Mouse (Mus musculus): ENCODE data around the gene Zfp94. TPM values are rescaled to one million over a fixed set of nuclear protein-coding genes. Genes with fewer than 3 reads are reported as not detected.
A peak's percentile ranks its signal among the peaks of the same experiment; 100 is the strongest.

The Zfp94 gene
- total RNA-seq (2012; rRNA removed), result 5.4 and 8.0 TPM in 2 replicates

DNA sequence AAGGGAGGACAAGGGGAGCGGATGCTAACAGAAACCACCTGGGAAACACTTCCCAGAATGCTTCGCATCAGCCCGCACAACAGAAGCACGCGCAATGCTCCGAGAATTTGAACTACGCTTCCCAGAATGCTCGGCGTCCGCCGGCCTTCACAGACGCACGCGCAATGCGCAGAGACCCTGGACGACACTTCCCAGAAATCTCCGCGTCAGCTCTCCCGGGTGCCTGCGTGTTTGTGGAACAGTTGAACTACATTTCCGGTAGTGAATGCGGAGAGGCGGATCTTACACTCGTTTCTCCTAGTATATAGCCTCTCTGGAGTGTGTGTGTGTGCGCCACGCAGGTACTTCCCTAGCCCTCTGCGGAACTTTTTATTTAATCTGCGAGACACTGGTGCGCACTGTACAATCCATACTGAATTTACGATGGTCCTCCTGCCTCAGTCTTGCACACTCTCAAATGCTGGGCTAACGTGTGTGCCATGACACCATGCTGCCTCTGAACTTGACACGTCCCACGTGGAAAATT lies at the start of gene Zfp94:
Zfp94 (minus strand) TSS at position 100 of the 526 bp plus-strand sequence.
- H3K27ac ChIP-seq (ENCODE audit: insufficient read depth, low read depth, low read length, poor library complexity, severe bottlenecking), result no peak within 1 kb of the TSS
- DNase-seq (ENCODE audit: low read depth, low spot score), result peak; percentile 91
- H3K36me3 ChIP-seq (ENCODE audit: control insufficient read depth, insufficient read depth, low read length, poor library complexity, severe bottlenecking), result peaks cover 3% of the 10 kb centered on the region; the same call in 1 of the 2 replicates
- peak within 1 kb of the TSS; percentile 66 for H3K9ac ChIP-seq (ENCODE audit: insufficient read depth, low read depth, low read length, poor library complexity, severe bottlenecking)
- TF ChIP-seq MAFK (IDR thresholded peaks at IDR 0.05; ENCODE audit: insufficient read depth, low read depth, low read length) (no peak), HCFC1 (IDR thresholded peaks at IDR 0.05; ENCODE audit: borderline replicate concordance, insufficient read depth, low read length) (peak; percentile 95), ZNF384 (IDR thresholded peaks at IDR 0.05; ENCODE audit: low read depth, low read length) (no peak), CHD2 (IDR thresholded peaks at IDR 0.05; ENCODE audit: low read depth, low read length) (no peak), ZC3H11A (IDR thresholded peaks at IDR 0.05; ENCODE audit: borderline replicate concordance, low read depth, low read length) (no peak)
- peak within 1 kb of the TSS; percentile 58 to 59 for H3K4me3 ChIP-seq (ENCODE audit: insufficient read depth in 1 of 2, low read depth in 1 of 2, low read length in 2 of 2, poor library complexity in 1 of 2, severe bottlenecking in 1 of 2)
- H3K4me1 ChIP-seq (ENCODE audit: control insufficient read depth in 2 of 2, insufficient read depth in 2 of 2, low read length in 2 of 2, poor library complexity in 1 of 2), result no peaks in the 10 kb centered on the region
- H3K9me3 ChIP-seq (ENCODE audit: control insufficient read depth, insufficient read depth, low read depth, low read length), result no peaks in the 10 kb centered on the region
- in situ Hi-C loops (cut with MboI; ENCODE audit: low sequenced_read_pairs in 2 of 2, unreplicated experiment in 2 of 2), result no loop called here

DNA sequence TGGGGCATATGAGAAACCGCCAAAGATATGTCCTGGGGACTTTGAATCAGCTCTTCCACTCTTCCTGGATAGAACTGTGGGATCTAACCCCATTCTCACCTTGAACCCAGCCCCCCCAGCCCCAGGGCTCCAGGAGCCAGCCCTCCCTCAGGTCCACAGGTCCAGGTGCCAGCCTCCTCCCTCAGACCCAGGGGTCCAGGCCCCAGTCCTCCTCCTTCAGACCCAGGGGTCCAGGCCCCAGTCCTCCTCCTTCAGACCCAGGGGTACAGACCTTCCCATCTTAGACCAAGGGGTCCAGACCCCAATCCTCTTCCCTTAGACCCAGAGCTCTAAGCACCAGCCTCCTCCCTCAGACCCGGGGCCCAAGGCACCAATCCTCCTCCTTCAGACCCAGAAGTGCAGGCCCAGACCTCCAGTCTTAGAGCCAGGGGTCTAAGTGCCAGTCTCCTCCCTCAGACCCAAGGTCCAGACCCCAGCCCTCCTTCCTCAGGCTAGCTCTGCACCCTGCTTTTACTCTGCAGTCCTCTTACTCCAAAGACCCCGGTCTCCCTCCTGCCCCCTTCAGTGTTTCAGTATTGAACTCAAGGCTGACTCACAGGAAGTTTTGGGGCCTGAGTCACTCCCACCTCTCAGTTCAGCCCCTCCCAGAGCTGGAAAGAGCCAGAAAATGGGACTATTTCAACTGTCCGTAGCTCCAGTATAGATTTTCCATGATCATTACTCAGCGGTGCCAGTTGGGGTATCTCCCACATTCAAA lies 49.0 kb upstream of the Zfp94 start:
- Histone ChIP-seq H3K27ac (ENCODE audit: insufficient read depth, low read depth, low read length, poor library complexity, severe bottlenecking) (no peak overlapping the region), H3K9me3 (ENCODE audit: control insufficient read depth, insufficient read depth, low read depth, low read length) (no peaks in the 10 kb centered on the region), H3K9ac (ENCODE audit: insufficient read depth, low read depth, low read length, poor library complexity, severe bottlenecking) (no peak overlapping the region), H3K4me1 (ENCODE audit: control insufficient read depth in 2 of 2, insufficient read depth in 2 of 2, low read length in 2 of 2, poor library complexity in 1 of 2) (peaks cover 0 to 8% of the 10 kb centered on the region in 2 experiments; a peak in 1 of 4 replicates), H3K36me3 (ENCODE audit: control insufficient read depth, insufficient read depth, low read length, poor library complexity, severe bottlenecking) (no peaks in the 10 kb centered on the region), H3K4me3 (ENCODE audit: insufficient read depth in 1 of 2, low read depth in 1 of 2, low read length in 2 of 2, poor library complexity in 1 of 2, severe bottlenecking in 1 of 2) (no peak overlapping the region)
- TF ChIP-seq CHD2 (IDR thresholded peaks at IDR 0.05; ENCODE audit: low read depth, low read length), result no peak
- TF ChIP-seq ZNF384 (IDR thresholded peaks at IDR 0.05; ENCODE audit: low read depth, low read length), result no peak
- no peak for TF ChIP-seq HCFC1 (IDR thresholded peaks at IDR 0.05; ENCODE audit: borderline replicate concordance, insufficient read depth, low read length)
- TF ChIP-seq MAFK (IDR thresholded peaks at IDR 0.05; ENCODE audit: insufficient read depth, low read depth, low read length), result no peak
- no peak for TF ChIP-seq ZC3H11A (IDR thresholded peaks at IDR 0.05; ENCODE audit: borderline replicate concordance, low read depth, low read length)
- DNase-seq (ENCODE audit: low read depth, low spot score), result no peak
- in situ Hi-C loops (cut with MboI; ENCODE audit: low sequenced_read_pairs in 2 of 2, unreplicated experiment in 2 of 2), result loop anchor here (25.0 kb wide), 1 partner anchor 403 kb away; the partner anchor contains the start of genes Vmn1r180 (in 2 of the 2) and Vmn1r181 (in 2 of the 2)

DNA sequence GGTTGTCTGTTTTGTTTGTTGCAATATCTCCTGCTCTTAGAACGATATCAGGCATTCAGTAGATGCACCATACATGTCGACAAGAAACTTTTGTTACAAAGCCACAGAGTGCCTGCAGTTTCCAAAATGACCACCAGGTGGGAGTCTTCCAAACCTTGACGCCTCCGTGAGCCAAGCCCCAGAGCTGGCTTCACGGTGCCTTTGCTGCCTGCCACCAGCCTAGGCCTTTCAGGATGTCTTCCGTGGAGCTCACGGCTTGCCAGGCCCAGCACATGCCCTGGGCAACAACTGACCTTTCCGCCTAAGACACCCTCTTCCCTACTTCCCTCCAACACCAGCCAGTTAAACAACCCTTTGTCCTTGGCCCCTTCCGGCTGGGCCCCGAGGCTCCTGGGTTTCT lies 48.4 kb upstream of the Zfp94 start:
- no peak overlapping the region for H3K27ac ChIP-seq (ENCODE audit: insufficient read depth, low read depth, low read length, poor library complexity, severe bottlenecking)
- H3K4me1 ChIP-seq (ENCODE audit: control insufficient read depth in 2 of 2, insufficient read depth in 2 of 2, low read length in 2 of 2, poor library complexity in 1 of 2), result peaks cover 0 to 2% of the 10 kb centered on the region in 2 experiments; a peak in 1 of 4 replicates

DNA sequence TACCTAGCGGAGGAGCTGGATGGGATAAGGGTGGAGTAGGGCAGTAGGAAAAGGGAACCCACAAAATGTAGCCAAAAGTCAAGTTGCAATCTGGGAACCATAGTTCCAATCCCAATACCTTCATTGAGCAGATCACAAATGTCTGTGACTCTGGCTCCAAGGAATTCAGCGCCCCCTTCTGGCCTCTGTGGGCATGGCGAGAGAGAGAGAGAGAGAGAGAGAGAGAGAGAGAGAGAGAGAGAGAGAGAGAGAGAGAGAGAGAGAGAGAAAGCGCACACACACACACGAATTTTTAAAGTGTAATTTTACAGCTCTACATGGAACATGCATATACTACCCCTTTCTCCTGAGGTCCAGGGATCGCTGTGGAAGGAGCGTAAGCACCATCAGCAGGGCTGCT lies 46.8 kb upstream of the Zfp94 start:
- Histone ChIP-seq H3K36me3 (ENCODE audit: control insufficient read depth, insufficient read depth, low read length, poor library complexity, severe bottlenecking) (no peaks in the 10 kb centered on the region), H3K27ac (ENCODE audit: insufficient read depth, low read depth, low read length, poor library complexity, severe bottlenecking) (no peak overlapping the region), H3K4me1 (ENCODE audit: control insufficient read depth in 2 of 2, insufficient read depth in 2 of 2, low read length in 2 of 2, poor library complexity in 1 of 2) (no peaks in the 10 kb centered on the region), H3K9ac (ENCODE audit: insufficient read depth, low read depth, low read length, poor library complexity, severe bottlenecking) (no peak overlapping the region), H3K4me3 (ENCODE audit: insufficient read depth in 1 of 2, low read depth in 1 of 2, low read length in 2 of 2, poor library complexity in 1 of 2, severe bottlenecking in 1 of 2) (no peak overlapping the region), H3K9me3 (ENCODE audit: control insufficient read depth, insufficient read depth, low read depth, low read length) (no peaks in the 10 kb centered on the region)
- no peak for TF ChIP-seq HCFC1 (IDR thresholded peaks at IDR 0.05; ENCODE audit: borderline replicate concordance, insufficient read depth, low read length)
- no peak for TF ChIP-seq ZNF384 (IDR thresholded peaks at IDR 0.05; ENCODE audit: low read depth, low read length)
- TF ChIP-seq CHD2 (IDR thresholded peaks at IDR 0.05; ENCODE audit: low read depth, low read length), result no peak
- no peak for TF ChIP-seq MAFK (IDR thresholded peaks at IDR 0.05; ENCODE audit: insufficient read depth, low read depth, low read length)
- no peak for TF ChIP-seq ZC3H11A (IDR thresholded peaks at IDR 0.05; ENCODE audit: borderline replicate concordance, low read depth, low read length)
- no peak for DNase-seq (ENCODE audit: low read depth, low spot score)
- in situ Hi-C loops (cut with MboI; ENCODE audit: low sequenced_read_pairs in 2 of 2, unreplicated experiment in 2 of 2), result loop anchor here (25.0 kb wide), 1 partner anchor 401 kb away; the partner anchor contains the start of genes Vmn1r180 (in 2 of the 2) and Vmn1r181 (in 2 of the 2)

More for the DNA sequence above, 48.4 kb upstream of the Zfp94 start:
- TF ChIP-seq ZC3H11A (IDR thresholded peaks at IDR 0.05; ENCODE audit: borderline replicate concordance, low read depth, low read length) (0 out of 2 replicates have a peak, but pooled peaks have one; percentile 23), HCFC1 (IDR thresholded peaks at IDR 0.05; ENCODE audit: borderline replicate concordance, insufficient read depth, low read length) (no peak)
- no peak overlapping the region for H3K4me3 ChIP-seq (ENCODE audit: insufficient read depth in 1 of 2, low read depth in 1 of 2, low read length in 2 of 2, poor library complexity in 1 of 2, severe bottlenecking in 1 of 2)
- DNase-seq (ENCODE audit: low read depth, low spot score), result peak; percentile 85
- H3K9me3 ChIP-seq (ENCODE audit: control insufficient read depth, insufficient read depth, low read depth, low read length), result no peaks in the 10 kb centered on the region
- H3K9ac ChIP-seq (ENCODE audit: insufficient read depth, low read depth, low read length, poor library complexity, severe bottlenecking), result no peak overlapping the region
- H3K36me3 ChIP-seq (ENCODE audit: control insufficient read depth, insufficient read depth, low read length, poor library complexity, severe bottlenecking), result no peaks in the 10 kb centered on the region
- in situ Hi-C loops (cut with MboI; ENCODE audit: low sequenced_read_pairs in 2 of 2, unreplicated experiment in 2 of 2), result loop anchor here (25.0 kb wide), 1 partner anchor 403 kb away; the partner anchor contains the start of genes Vmn1r180 (in 2 of the 2) and Vmn1r181 (in 2 of the 2)

Measured in ES-E14 (cell line).